Mouse (Mus musculus) heart, embryonic 12.5 days (tissue): Measurements from ENCODE around the gene Pnpla1. TPM values are rescaled to one million over a fixed set of nuclear protein-coding genes. Genes with fewer than 3 reads are reported as not detected.
A peak's percentile ranks its signal among the peaks of the same experiment; 100 is the strongest.

Source experiments
- ATAC-seq: fragments of 200-750 bp; cut with Nextera tagmentation; 2 replicates; pipeline ENCODE4 v1.8.0; 2017; ENCODE audit warnings: moderate TSS enrichment, moderate library complexity; ENCODE audit not compliant: insufficient number of reproducible peaks, low FRiP score
- H3K27ac ChIP-seq: fragments of 300-500 bp; sonication (generic); 2 replicates; pipeline ENCODE4 v1.5.1; 2016; ENCODE audit warnings: mild to moderate bottlenecking, moderate library complexity; ENCODE audit not compliant: poor library complexity, severe bottlenecking
- H3K27me3 ChIP-seq: fragments of 300-500 bp; sonication (generic); replicated peaks from 2 replicates; pipeline ENCODE4 v1.6.1; 2016; ENCODE audit warnings: mild to moderate bottlenecking, moderate library complexity
- H3K36me3 ChIP-seq: fragments of 300-500 bp; sonication (generic); 2 replicates; pipeline ENCODE4 v1.6.1; 2016; ENCODE audit warnings: mild to moderate bottlenecking, moderate library complexity
- H3K4me1 ChIP-seq: fragments of 300-500 bp; sonication (generic); replicated peaks from 2 replicates; pipeline ENCODE4 v1.6.1; 2016; ENCODE audit warnings: mild to moderate bottlenecking
- H3K4me2 ChIP-seq: fragments of 300-500 bp; sonication (generic); 2 replicates; pipeline ENCODE4 v1.6.1; 2016; ENCODE audit warnings: mild to moderate bottlenecking, moderate library complexity
- H3K4me3 ChIP-seq: fragments of 300-500 bp; sonication (generic); 2 replicates; pipeline ENCODE4 v1.5.1; 2016; ENCODE audit warnings: mild to moderate bottlenecking
- H3K9ac ChIP-seq: fragments of 300-500 bp; sonication (generic); 2 replicates; pipeline ENCODE4 v1.6.1; 2016; ENCODE audit warnings: mild to moderate bottlenecking, moderate library complexity
- H3K9me3 ChIP-seq: fragments of 300-500 bp; sonication (generic); replicated peaks from 2 replicates; pipeline ENCODE4 v1.6.1; 2016; ENCODE audit warnings: mild to moderate bottlenecking, moderate library complexity
- WGBS: fragments of 180-500 bp; shearing (Covaris S2); methylation state at CpG from one replicate; pipeline ENCODE4 v1.1.7; 2016; 5-methylcytosine and 5-hydroxymethylcytosine counted together
- polyA plus RNA-seq: library from polyadenylated mRNA; unstranded; fragments of >200 nt; fragmentation: Nextera tagmentation; extraction: Ambion mirVana; gene quantifications from 2 replicates; pipeline ENCODE4 v1.2.1, GENCODE M21; 2016

Pnpla1 gene
- polyA plus RNA-seq, 1 experiment from 2014 or later: 0.05 TPM

DNA sequence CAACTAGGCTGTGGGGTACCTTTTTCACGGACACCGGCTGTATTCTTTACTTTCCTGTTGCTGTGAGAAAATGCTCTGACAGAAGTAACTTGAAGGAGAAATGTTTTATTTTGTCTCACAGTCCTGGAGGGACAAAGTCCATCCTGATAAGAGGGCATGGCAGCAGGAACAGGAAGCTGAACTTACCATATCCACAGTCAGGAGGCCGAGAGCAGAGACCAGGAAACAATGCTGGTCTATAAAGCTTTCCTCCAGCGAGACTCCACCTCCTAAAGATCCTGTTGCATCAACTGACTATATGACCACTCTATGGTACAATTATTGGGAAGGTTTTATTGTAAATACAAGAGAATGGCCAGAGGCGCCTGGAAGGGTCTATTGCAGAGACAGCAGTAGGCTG, 14.5 kb upstream of the Pnpla1 start:
- H3K27ac ChIP-seq: no peak overlapping the region
- WGBS: 85% methylated on average over 5 of the region's 5 CpGs
- peaks cover 24% of the 10 kb centered on the region for H3K36me3 ChIP-seq
- no peak overlapping the region for H3K4me3 ChIP-seq
- H3K9ac ChIP-seq: no peak overlapping the region
- H3K27me3 ChIP-seq: no peaks in the 10 kb centered on the region
- peaks cover 13% of the 10 kb centered on the region for H3K9me3 ChIP-seq
- peaks cover 15% of the 10 kb centered on the region for H3K4me1 ChIP-seq
- no peak overlapping the region for H3K4me2 ChIP-seq
- no peak for ATAC-seq

GRCm38 (mm10) chr17:28846974-28847617, 11.1 kb upstream of the Pnpla1 start:
- H3K27ac ChIP-seq: no peak overlapping the region
- no peak overlapping the region for H3K4me3 ChIP-seq
- peaks cover 8% of the 10 kb centered on the region for H3K9me3 ChIP-seq
- peak overlapping the region; percentile 29 for H3K4me2 ChIP-seq
- WGBS: 20% methylated on average over 11 of the region's 11 CpGs
- H3K9ac ChIP-seq: no peak overlapping the region
- peak; percentile 57; the same call in 1 of the 2 replicates for ATAC-seq
- H3K4me1 ChIP-seq: peaks cover 15% of the 10 kb centered on the region
- H3K27me3 ChIP-seq: no peaks in the 10 kb centered on the region
- no peaks in the 10 kb centered on the region for H3K36me3 ChIP-seq

GRCm38 (mm10) chr17:28850511-28850910, 7.7 kb upstream of the Pnpla1 start:
- H3K4me1 ChIP-seq: peaks cover 15% of the 10 kb centered on the region
- H3K4me2 ChIP-seq: no peak overlapping the region
- H3K9ac ChIP-seq: no peak overlapping the region
- ATAC-seq: no peak
- WGBS: 90% methylated on average over 5 of the region's 5 CpGs
- H3K27ac ChIP-seq: no peak overlapping the region
- H3K9me3 ChIP-seq: 0 out of 2 replicates have a peak, but pooled peaks cover 3% of the 10 kb centered on the region
- H3K27me3 ChIP-seq: no peaks in the 10 kb centered on the region
- H3K4me3 ChIP-seq: no peak overlapping the region
- H3K36me3 ChIP-seq: no peaks in the 10 kb centered on the region

GRCm38 (mm10) chr17:28854377-28854776, 3.8 kb upstream of the Pnpla1 start:
- no peak overlapping the region for H3K27ac ChIP-seq
- H3K9ac ChIP-seq: no peak overlapping the region
- peaks cover 21% of the 10 kb centered on the region for H3K9me3 ChIP-seq
- H3K36me3 ChIP-seq: no peaks in the 10 kb centered on the region
- 83% methylated on average over 7 of the region's 7 CpGs for WGBS
- no peaks in the 10 kb centered on the region for H3K27me3 ChIP-seq
- H3K4me2 ChIP-seq: no peak overlapping the region
- no peak for ATAC-seq
- no peak overlapping the region for H3K4me3 ChIP-seq
- no peaks in the 10 kb centered on the region for H3K4me1 ChIP-seq

DNA sequence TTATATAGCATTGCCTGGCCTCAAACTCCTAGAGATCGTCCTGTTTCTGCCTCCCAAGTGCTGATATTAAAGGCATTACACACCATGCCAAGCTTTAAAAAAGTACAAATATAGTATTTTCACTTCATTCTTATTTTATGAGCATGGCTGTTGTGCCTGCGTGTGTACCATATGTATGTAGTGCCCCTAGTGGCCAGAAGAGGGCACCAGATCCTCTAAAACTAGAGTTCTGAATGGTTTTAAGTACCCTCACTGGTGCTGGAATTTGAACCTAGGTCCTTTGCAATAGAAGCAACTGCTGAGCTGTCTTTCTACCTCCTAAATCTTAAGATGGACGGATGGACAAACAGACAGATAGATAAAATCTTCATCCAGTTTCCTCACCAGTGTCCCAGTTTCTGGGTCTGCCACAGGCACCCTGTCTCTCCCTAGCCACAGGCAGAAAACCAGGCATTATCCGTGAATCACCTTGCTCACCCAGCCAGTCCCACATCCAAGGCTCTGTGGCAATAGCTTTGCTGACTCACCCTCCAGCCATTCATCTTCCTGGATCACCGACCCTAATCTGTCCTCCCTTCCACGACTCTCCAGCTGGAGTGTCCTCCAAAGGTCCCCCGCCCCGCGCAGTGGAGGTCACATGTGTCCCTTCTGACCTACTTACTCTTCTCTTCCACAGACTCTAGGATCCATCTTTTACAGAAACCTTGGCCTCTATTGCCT, 2.9 kb upstream of the Pnpla1 start:
- no peak for ATAC-seq
- no peaks in the 10 kb centered on the region for H3K4me1 ChIP-seq
- H3K4me3 ChIP-seq: no peak overlapping the region
- 70% methylated on average over 9 of the region's 9 CpGs for WGBS
- H3K36me3 ChIP-seq: no peaks in the 10 kb centered on the region
- peaks cover 21% of the 10 kb centered on the region for H3K9me3 ChIP-seq
- H3K27ac ChIP-seq: no peak overlapping the region
- no peak overlapping the region for H3K9ac ChIP-seq
- H3K27me3 ChIP-seq: no peaks in the 10 kb centered on the region
- no peak overlapping the region for H3K4me2 ChIP-seq

DNA sequence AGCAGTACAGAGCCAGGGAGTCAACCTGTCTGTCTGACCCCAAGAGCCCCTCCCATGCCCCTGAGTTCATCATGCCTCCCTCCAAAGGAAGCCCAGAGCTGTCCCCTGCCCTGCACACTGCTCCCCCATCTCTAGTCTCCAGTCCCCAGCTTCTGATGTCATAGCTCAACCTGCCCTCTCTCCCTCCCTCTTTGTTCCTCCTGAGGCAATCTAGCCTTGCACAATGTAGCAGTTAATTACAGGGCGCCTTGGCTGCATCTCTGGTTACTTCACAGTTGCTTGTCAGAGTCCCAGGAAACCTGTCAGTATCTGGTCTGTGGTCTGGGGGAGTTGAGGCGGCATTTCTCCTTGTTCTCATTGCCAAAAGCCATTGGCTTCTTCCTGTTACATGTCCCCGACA, 2.2 kb upstream of the Pnpla1 start:
- no peak overlapping the region for H3K4me2 ChIP-seq
- H3K4me3 ChIP-seq: no peak overlapping the region
- no peaks in the 10 kb centered on the region for H3K36me3 ChIP-seq
- no peak overlapping the region for H3K27ac ChIP-seq
- ATAC-seq: no peak
- H3K9me3 ChIP-seq: peaks cover 21% of the 10 kb centered on the region
- H3K4me1 ChIP-seq: no peaks in the 10 kb centered on the region
- H3K27me3 ChIP-seq: no peaks in the 10 kb centered on the region
- WGBS: 64% methylated on average over 3 of the region's 3 CpGs
- no peak overlapping the region for H3K9ac ChIP-seq

DNA sequence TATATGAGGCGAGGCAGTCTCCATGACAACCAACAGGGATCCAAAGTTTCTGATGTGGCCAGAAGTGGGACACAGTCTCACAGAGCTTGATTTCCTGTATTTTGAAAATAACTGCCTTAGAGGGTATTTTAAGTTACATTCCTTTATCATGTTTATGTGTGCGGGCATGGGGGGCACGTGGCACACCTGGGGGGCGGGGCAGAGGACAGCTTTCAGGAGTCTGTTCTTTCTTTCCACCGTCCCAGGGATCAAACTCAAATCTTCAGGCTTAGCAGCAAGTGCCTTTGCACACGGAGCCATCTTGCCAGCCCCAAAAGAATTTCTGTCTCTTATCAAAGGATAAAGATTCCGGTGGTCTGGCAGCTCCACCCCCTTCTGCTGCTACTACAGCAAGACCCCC, 5.7 kb downstream of the Pnpla1 start:
- no peaks in the 10 kb centered on the region for H3K36me3 ChIP-seq
- WGBS: 55% methylated on average over 7 of the region's 7 CpGs
- no peaks in the 10 kb centered on the region for H3K9me3 ChIP-seq
- H3K27me3 ChIP-seq: no peaks in the 10 kb centered on the region
- H3K4me3 ChIP-seq: no peak overlapping the region
- no peaks in the 10 kb centered on the region for H3K4me1 ChIP-seq
- no peak overlapping the region for H3K27ac ChIP-seq
- no peak for ATAC-seq
- no peak overlapping the region for H3K4me2 ChIP-seq
- no peak overlapping the region for H3K9ac ChIP-seq

DNA sequence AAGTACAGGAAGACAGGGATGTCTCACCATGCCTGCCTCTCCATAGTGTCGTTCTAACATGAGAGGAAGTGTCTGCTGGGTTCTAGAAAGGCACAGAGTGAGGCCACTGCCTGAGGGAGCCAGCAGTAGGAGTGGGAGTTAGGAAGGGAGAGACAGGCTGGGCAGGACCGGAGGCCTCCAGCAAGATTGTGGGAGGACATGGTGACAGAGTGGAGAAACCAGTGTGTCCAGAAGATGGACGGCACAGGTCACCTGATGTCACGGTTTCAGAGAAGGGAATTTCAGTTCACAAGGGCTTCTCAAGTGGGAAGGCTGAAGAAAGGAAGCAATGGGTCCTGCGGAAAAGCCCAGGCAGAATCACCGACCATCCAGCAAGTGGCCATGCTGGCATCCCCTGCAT, 6.3 kb downstream of the Pnpla1 start:
- 71% methylated on average over 6 of the region's 6 CpGs for WGBS
- H3K27me3 ChIP-seq: no peaks in the 10 kb centered on the region

DNA sequence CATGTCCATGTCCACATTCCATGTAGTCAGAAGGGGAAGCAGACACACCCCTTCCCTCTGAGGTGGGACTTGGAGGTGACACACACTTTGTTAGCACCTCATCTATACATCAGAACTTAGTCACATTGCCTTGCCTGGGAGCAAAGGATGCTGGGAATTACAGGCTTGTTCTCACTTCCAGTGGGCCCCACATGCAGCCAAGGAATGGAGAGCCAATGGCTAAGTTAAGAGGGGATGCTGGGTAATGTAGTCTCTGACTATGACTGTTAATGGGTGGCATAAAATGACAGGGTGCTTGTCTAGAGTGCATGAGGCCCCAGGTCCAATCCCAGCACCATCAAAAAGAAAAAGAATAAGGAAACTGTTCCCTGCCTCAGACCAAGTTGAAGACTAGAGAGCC, 8.7 kb downstream of the Pnpla1 start:
- no peak overlapping the region for H3K27ac ChIP-seq
- no peak for ATAC-seq
- no peak overlapping the region for H3K4me3 ChIP-seq
- H3K9me3 ChIP-seq: no peaks in the 10 kb centered on the region
- H3K4me1 ChIP-seq: no peaks in the 10 kb centered on the region
- no peak overlapping the region for H3K9ac ChIP-seq
- H3K36me3 ChIP-seq: no peaks in the 10 kb centered on the region
- no peaks in the 10 kb centered on the region for H3K27me3 ChIP-seq
- no peak overlapping the region for H3K4me2 ChIP-seq

More for the DNA sequence above, 6.3 kb downstream of the Pnpla1 start:
- H3K4me1 ChIP-seq: no peaks in the 10 kb centered on the region
- H3K4me2 ChIP-seq: no peak overlapping the region
- no peak overlapping the region for H3K4me3 ChIP-seq
- no peak overlapping the region for H3K9ac ChIP-seq
- H3K36me3 ChIP-seq: no peaks in the 10 kb centered on the region
- no peak overlapping the region for H3K27ac ChIP-seq
- no peak for ATAC-seq
- no peaks in the 10 kb centered on the region for H3K9me3 ChIP-seq

GRCm38 (mm10) chr17:28867381-28867780, 9.2 kb downstream of the Pnpla1 start:
- H3K36me3 ChIP-seq: no peaks in the 10 kb centered on the region
- H3K4me3 ChIP-seq: no peak overlapping the region
- H3K9ac ChIP-seq: no peak overlapping the region
- no peak overlapping the region for H3K4me2 ChIP-seq
- no peak for ATAC-seq
- no peaks in the 10 kb centered on the region for H3K27me3 ChIP-seq
- no peaks in the 10 kb centered on the region for H3K9me3 ChIP-seq
- WGBS: 81% methylated on average over 4 of the region's 4 CpGs
- H3K27ac ChIP-seq: no peak overlapping the region
- H3K4me1 ChIP-seq: no peaks in the 10 kb centered on the region

DNA sequence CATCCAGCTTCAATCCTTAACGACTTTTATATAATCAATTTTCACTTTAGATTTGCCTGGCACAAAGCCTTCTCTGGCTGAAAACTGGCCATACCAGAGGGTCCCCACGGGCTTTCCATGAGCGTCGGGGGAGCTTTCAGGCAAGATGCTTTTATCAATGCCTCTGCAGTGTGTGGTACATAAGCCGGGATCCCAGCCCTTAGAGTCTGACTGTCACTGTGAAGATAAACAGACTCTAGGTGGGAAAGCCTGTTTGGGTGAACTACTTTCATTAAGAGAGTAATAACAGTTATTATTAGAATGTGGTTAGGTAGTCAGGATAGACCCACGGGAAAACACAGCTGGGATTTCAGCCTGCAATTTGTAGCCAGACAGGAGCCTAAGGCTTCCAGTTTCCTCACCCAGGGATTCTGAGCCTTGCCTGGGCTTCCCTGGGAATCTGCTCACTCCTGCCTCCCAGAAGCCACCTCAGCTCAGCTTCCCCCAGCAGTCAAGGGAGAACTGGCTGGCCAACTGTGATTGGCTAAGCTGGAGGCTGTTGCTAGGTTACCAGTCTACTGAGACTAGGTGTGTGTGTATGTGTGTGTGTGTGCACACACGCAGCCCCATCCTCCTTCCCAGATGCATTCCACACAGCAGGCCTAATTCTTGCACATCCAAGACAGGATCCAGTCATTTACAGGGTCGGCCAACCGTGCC, 11.3 kb downstream of the Pnpla1 start:
- H3K36me3 ChIP-seq: no peaks in the 10 kb centered on the region
- H3K9ac ChIP-seq: no peak overlapping the region
- H3K27ac ChIP-seq: no peak overlapping the region
- no peaks in the 10 kb centered on the region for H3K27me3 ChIP-seq
- no peak for ATAC-seq
- H3K9me3 ChIP-seq: no peaks in the 10 kb centered on the region
- 47% methylated on average over 9 of the region's 9 CpGs for WGBS
- H3K4me2 ChIP-seq: no peak overlapping the region
- no peak overlapping the region for H3K4me3 ChIP-seq
- no peaks in the 10 kb centered on the region for H3K4me1 ChIP-seq
